Mouse (Mus musculus): ENCODE measurements at regions not wholly inside any gene's neighbourhood (a gene's known extent, or its start where the extent isn't known, plus 50 kb on each side); places are given as distances from the start of the nearest gene placed in this dataset.

- no peak overlapping the region for H3K4me2 ChIP-seq (ENCODE audit: low read depth)
- no peak overlapping the region for H3K4me3 ChIP-seq (ENCODE audit: low read depth, low read length)
- ATAC-seq (no peak), DNase-seq (no peak)
- H3K27ac ChIP-seq (ENCODE audit: low read depth, low read length): no peak overlapping the region
- no peak for TF ChIP-seq CTCF (IDR thresholded peaks at IDR 0.05; ENCODE audit: low read depth)
- H3K36me3 ChIP-seq (ENCODE audit: insufficient read depth): no peaks in the 10 kb centered on the region
- no peaks in the 10 kb centered on the region for H3K9me3 ChIP-seq (ENCODE audit: low read length)
- no peak overlapping the region for H3K9ac ChIP-seq
- 97% methylated on average over 2 of the region's 2 CpGs for WGBS
- no peaks in the 10 kb centered on the region for H3K4me1 ChIP-seq (ENCODE audit: insufficient read depth)
- H3K27me3 ChIP-seq (ENCODE audit: insufficient read depth, low read length): no peaks in the 10 kb centered on the region
These were observed 863.8 kb downstream of the Nap1l3 start for GRCm38 (mm10) chrX:121533360-121533759.

GRCm38 (mm10) chrX:121519830-121520229 is 877.4 kb downstream of the Nap1l3 start:
- H3K4me1 ChIP-seq (ENCODE audit: insufficient read depth): no peaks in the 10 kb centered on the region
- H3K27me3 ChIP-seq (ENCODE audit: insufficient read depth, low read length): no peaks in the 10 kb centered on the region
- no peak for ATAC-seq
- H3K4me2 ChIP-seq (ENCODE audit: low read depth): no peak overlapping the region
- H3K9me3 ChIP-seq (ENCODE audit: low read length): no peaks in the 10 kb centered on the region
- TF ChIP-seq CTCF (IDR thresholded peaks at IDR 0.05; ENCODE audit: low read depth): no peak
- no peak overlapping the region for H3K27ac ChIP-seq (ENCODE audit: low read depth, low read length)
- no peak overlapping the region for H3K4me3 ChIP-seq (ENCODE audit: low read depth, low read length)
- no peaks in the 10 kb centered on the region for H3K36me3 ChIP-seq (ENCODE audit: insufficient read depth)
- DNase-seq: no peak
- no peak overlapping the region for H3K9ac ChIP-seq

GRCm38 (mm10) chrX:121497727-121498126 is 899.5 kb downstream of the Nap1l3 start:
- 27% methylated on average over 2 of the region's 2 CpGs for WGBS
- DNase-seq: peak; percentile 41
- no peak overlapping the region for H3K4me3 ChIP-seq (ENCODE audit: low read depth, low read length)
- no peak overlapping the region for H3K4me2 ChIP-seq (ENCODE audit: low read depth)
- no peak for ATAC-seq
- H3K27me3 ChIP-seq (ENCODE audit: insufficient read depth, low read length): no peaks in the 10 kb centered on the region
- no peak for TF ChIP-seq CTCF (IDR thresholded peaks at IDR 0.05; ENCODE audit: low read depth)
- no peaks in the 10 kb centered on the region for H3K36me3 ChIP-seq (ENCODE audit: insufficient read depth)
- H3K4me1 ChIP-seq (ENCODE audit: insufficient read depth): no peaks in the 10 kb centered on the region
- no peak overlapping the region for H3K9ac ChIP-seq
- no peak overlapping the region for H3K27ac ChIP-seq (ENCODE audit: low read depth, low read length)
- H3K9me3 ChIP-seq (ENCODE audit: low read length): no peaks in the 10 kb centered on the region

GRCm38 (mm10) chrX:121497219-121497618 is 900.0 kb downstream of the Nap1l3 start:
- TF ChIP-seq CTCF (IDR thresholded peaks at IDR 0.05; ENCODE audit: low read depth): no peak
- Histone ChIP-seq H3K4me3 (ENCODE audit: low read depth, low read length) (no peak overlapping the region), H3K36me3 (ENCODE audit: insufficient read depth) (no peaks in the 10 kb centered on the region), H3K4me2 (ENCODE audit: low read depth) (no peak overlapping the region), H3K9me3 (ENCODE audit: low read length) (no peaks in the 10 kb centered on the region), H3K9ac (no peak overlapping the region), H3K27me3 (ENCODE audit: insufficient read depth, low read length) (no peaks in the 10 kb centered on the region), H3K27ac (ENCODE audit: low read depth, low read length) (no peak overlapping the region), H3K4me1 (ENCODE audit: insufficient read depth) (no peaks in the 10 kb centered on the region)
- no peak for DNase-seq
- no peak for ATAC-seq

- H3K27me3 ChIP-seq (ENCODE audit: insufficient read depth, low read length): no peaks in the 10 kb centered on the region
- no peak overlapping the region for H3K4me3 ChIP-seq (ENCODE audit: low read depth, low read length)
- WGBS: 20% methylated on average over 4 of the region's 4 CpGs
- no peak overlapping the region for H3K9ac ChIP-seq
- no peak for TF ChIP-seq CTCF (IDR thresholded peaks at IDR 0.05; ENCODE audit: low read depth)
- H3K27ac ChIP-seq (ENCODE audit: low read depth, low read length): no peak overlapping the region
- DNase-seq (no peak), ATAC-seq (0 out of 2 replicates have a peak, but pooled peaks have one; percentile 34)
- H3K4me2 ChIP-seq (ENCODE audit: low read depth): no peak overlapping the region
- H3K4me1 ChIP-seq (ENCODE audit: insufficient read depth): no peaks in the 10 kb centered on the region
- H3K36me3 ChIP-seq (ENCODE audit: insufficient read depth): no peaks in the 10 kb centered on the region
- no peaks in the 10 kb centered on the region for H3K9me3 ChIP-seq (ENCODE audit: low read length)
These were observed 917.7 kb downstream of the Nap1l3 start for GRCm38 (mm10) chrX:121479402-121479989.

GRCm38 (mm10) chrX:121429078-121429477 is 968.1 kb downstream of the Nap1l3 start:
- no peak for ATAC-seq
- Histone ChIP-seq H3K36me3 (ENCODE audit: insufficient read depth) (no peaks in the 10 kb centered on the region), H3K9ac (no peak overlapping the region), H3K27ac (ENCODE audit: low read depth, low read length) (no peak overlapping the region), H3K4me1 (ENCODE audit: insufficient read depth) (no peaks in the 10 kb centered on the region), H3K27me3 (ENCODE audit: insufficient read depth, low read length) (no peaks in the 10 kb centered on the region), H3K9me3 (ENCODE audit: low read length) (no peaks in the 10 kb centered on the region), H3K4me2 (ENCODE audit: low read depth) (no peak overlapping the region), H3K4me3 (ENCODE audit: low read depth, low read length) (no peak overlapping the region)
- WGBS: 85% methylated on average over 6 of the region's 6 CpGs
- TF ChIP-seq CTCF (IDR thresholded peaks at IDR 0.05; ENCODE audit: low read depth): no peak
- no peak for DNase-seq

Measured in forebrain, postnatal 0 days (tissue).